Mouse (Mus musculus) right cerebral cortex, postnatal 36 days (tissue): ENCODE measurements at regions not wholly inside any gene's neighbourhood (a gene's known extent, or its start where the extent isn't known, plus 50 kb on each side); places are given as distances from the start of the nearest gene placed in this dataset.
A peak's percentile ranks its signal among the peaks of the same experiment; 100 is the strongest.

ENCODE experiments used
- DNase-seq, 2 experiments: peaks; one replicate each; pipeline ENCODE4 v3.0.0; 2022; ENCODE audit warnings: low spot score in 2 of 2, mixed read lengths in 1 of 2

- DNase-seq: peak; percentile 43 to 78
Measured at GRCm38 (mm10) chr7:61939971-61940705, 406.2 kb upstream of the Ndn start.

- peak; percentile 56 to 69 for DNase-seq
Measured at GRCm38 (mm10) chr7:61982203-61982932, 364.0 kb upstream of the Ndn start.

- no peak for DNase-seq
Measured at GRCm38 (mm10) chr7:62026635-62027034, 319.7 kb upstream of the Ndn start.

GRCm38 (mm10) chr7:62045743-62046451 lies 300.5 kb upstream of the Ndn start:
- peak in 1 of 2 experiments; percentile 2 for DNase-seq

GRCm38 (mm10) chr7:62046452-62046809 lies 299.9 kb upstream of the Ndn start:
- no peak for DNase-seq

GRCm38 (mm10) chr7:62078607-62079006 lies 267.8 kb upstream of the Ndn start:
- no peak for DNase-seq

- DNase-seq: no peak
Measured at GRCm38 (mm10) chr7:62085120-62085849, 261.1 kb upstream of the Ndn start.
